Mouse (Mus musculus) spleen, adult 2 months (tissue): Measurements from ENCODE around the gene Lmx1a. TPM values are rescaled to one million over a fixed set of nuclear protein-coding genes. Genes with fewer than 3 reads are reported as not detected.

Source experiments
- DNase-seq, 2 experiments: peaks; one replicate each; pipeline versions ENCODE4 v3.0.0 to v3.0.0-alpha.2; 2012 to 2021; ENCODE audit warnings: low spot score in 2 of 2, low read depth in 1 of 2
- H3K27ac ChIP-seq: fragments of 200-500 bp; 2 replicates; pipeline ENCODE4 v1.5.1; 2012; ENCODE audit warnings: low read length, inconsistent platforms; ENCODE audit not compliant: insufficient read depth
- H3K27me3 ChIP-seq: fragments of 200-500 bp; 2 replicates; pipeline ENCODE4 v1.6.1; 2012; ENCODE audit warnings: mild to moderate bottlenecking, moderate library complexity, low read length, inconsistent platforms; ENCODE audit not compliant: control insufficient read depth, insufficient read depth
- H3K36me3 ChIP-seq: fragments of 200-500 bp; 2 replicates; pipeline ENCODE4 v1.6.1; 2012; ENCODE audit warnings: mild to moderate bottlenecking, low read length, inconsistent platforms; ENCODE audit not compliant: control insufficient read depth, insufficient read depth
- H3K4me1 ChIP-seq: fragments of 200-500 bp; 2 replicates; pipeline ENCODE4 v1.6.1; 2011; ENCODE audit warnings: inconsistent platforms; ENCODE audit not compliant: control insufficient read depth, insufficient read depth, insufficient read length
- H3K4me3 ChIP-seq: fragments of 200-500 bp; 2 replicates; pipeline ENCODE4 v1.5.1; 2011; ENCODE audit warnings: mild to moderate bottlenecking, inconsistent platforms; ENCODE audit not compliant: insufficient read depth, insufficient read length; ENCODE audit errors: extremely low read depth
- CTCF ChIP-seq: fragments of 200-500 bp; IDR thresholded peaks from 2 replicates; pipeline ENCODE4 v1.5.1; 2011; ENCODE audit warnings: mild to moderate bottlenecking, inconsistent platforms; ENCODE audit not compliant: insufficient read depth, insufficient read length, insufficient replicate concordance; ENCODE audit errors: extremely low read depth
- POLR2A ChIP-seq: fragments of 200-500 bp; IDR thresholded peaks from 2 replicates; pipeline ENCODE4 v1.6.1; 2011; ENCODE audit warnings: low read depth, low read length, inconsistent platforms
- WGBS: fragments of 180-500 bp; shearing (Covaris S2); methylation state at CpG from one replicate; pipeline ENCODE4 v1.1.7; 2018; 5-methylcytosine and 5-hydroxymethylcytosine counted together
- polyA plus RNA-seq: library from polyadenylated mRNA; depleted of rRNA; stranded (reverse); fragments of >200 nt; gene quantifications from 2 replicates; pipeline ENCODE4 v1.2.3, GENCODE M21; 2012

The Lmx1a gene
- polyA plus RNA-seq, 1 experiment, result not detected

- no peak overlapping the region for H3K4me3 ChIP-seq
- H3K27ac ChIP-seq, result no peak overlapping the region
- no peak for DNase-seq
- TF ChIP-seq POLR2A, result no peak
- no peak for TF ChIP-seq CTCF
- H3K27me3 ChIP-seq, result no peaks in the 10 kb centered on the region
- no peaks in the 10 kb centered on the region for H3K36me3 ChIP-seq
- H3K4me1 ChIP-seq, result no peaks in the 10 kb centered on the region
- 82% methylated on average over 3 of the region's 3 CpGs for WGBS
Observed at GRCm38 (mm10) chr1:167736793-167737192, 47.8 kb downstream of the Lmx1a start.

GRCm38 (mm10) chr1:167739286-167739685, 50.2 kb downstream of the Lmx1a start:
- 76% methylated on average over 7 of the region's 7 CpGs for WGBS
- H3K4me3 ChIP-seq, result no peak overlapping the region
- H3K27me3 ChIP-seq, result no peaks in the 10 kb centered on the region
- no peaks in the 10 kb centered on the region for H3K4me1 ChIP-seq
- no peak for DNase-seq
- TF ChIP-seq CTCF, result no peak
- no peak for TF ChIP-seq POLR2A
- H3K27ac ChIP-seq, result no peak overlapping the region
- no peaks in the 10 kb centered on the region for H3K36me3 ChIP-seq

GRCm38 (mm10) chr1:167746676-167747075, 57.6 kb downstream of the Lmx1a start:
- H3K4me1 ChIP-seq, result no peaks in the 10 kb centered on the region
- TF ChIP-seq POLR2A (no peak), CTCF (no peak)
- no peaks in the 10 kb centered on the region for H3K36me3 ChIP-seq
- 44% methylated on average over 6 of the region's 6 CpGs for WGBS
- no peak overlapping the region for H3K27ac ChIP-seq
- no peaks in the 10 kb centered on the region for H3K27me3 ChIP-seq
- H3K4me3 ChIP-seq, result no peak overlapping the region
- no peak for DNase-seq

DNA sequence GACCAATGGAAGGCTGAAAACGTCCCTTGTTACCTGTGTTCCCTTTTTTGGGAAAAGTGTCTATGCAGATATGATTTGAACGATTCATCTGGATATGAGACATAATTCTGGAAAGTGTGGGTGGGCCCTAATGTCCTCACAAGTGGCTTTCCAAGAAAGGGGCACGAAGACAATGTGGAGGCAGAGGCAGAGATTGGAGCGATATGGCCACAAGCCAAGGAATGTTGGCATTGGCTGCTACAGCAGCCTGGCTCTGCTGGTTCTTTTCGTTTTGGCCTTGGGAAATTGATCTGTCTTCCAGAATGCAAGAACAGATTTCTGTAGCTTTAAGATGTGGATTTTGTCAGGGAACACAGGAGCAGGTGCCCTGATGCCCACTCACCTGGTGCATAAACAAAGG, 63.6 kb downstream of the Lmx1a start:
- DNase-seq, result no peak
- WGBS, result 75% methylated on average over 5 of the region's 5 CpGs

DNA sequence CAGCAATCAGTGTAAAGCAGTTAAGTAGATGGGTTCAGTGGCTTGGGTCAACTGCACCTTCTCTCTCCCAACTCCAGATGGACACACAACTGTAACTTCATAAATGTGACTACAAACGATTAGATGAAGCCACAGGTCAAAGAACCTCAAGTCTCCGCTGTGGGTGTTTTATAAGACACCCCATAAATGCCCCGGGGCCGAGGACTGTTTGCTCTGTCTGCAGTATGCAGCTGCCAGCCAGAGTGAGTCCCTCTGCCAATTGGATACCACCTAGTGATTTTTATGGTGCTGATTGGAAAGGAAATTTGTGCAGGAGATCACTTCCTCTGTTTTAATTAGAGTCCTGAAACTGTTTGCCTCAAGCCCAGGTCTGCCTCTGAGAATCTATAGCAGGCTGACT, 65.0 kb downstream of the Lmx1a start:
- no peak for DNase-seq
- 74% methylated on average over 4 of the region's 4 CpGs for WGBS
- TF ChIP-seq POLR2A (no peak), CTCF (no peak)
- H3K4me3 ChIP-seq, result no peak overlapping the region
- H3K36me3 ChIP-seq, result no peaks in the 10 kb centered on the region
- no peaks in the 10 kb centered on the region for H3K4me1 ChIP-seq
- H3K27me3 ChIP-seq, result no peaks in the 10 kb centered on the region
- H3K27ac ChIP-seq, result no peak overlapping the region

More for the DNA sequence above, 63.6 kb downstream of the Lmx1a start:
- Histone ChIP-seq H3K4me3 (no peak overlapping the region), H3K27me3 (no peaks in the 10 kb centered on the region), H3K4me1 (no peaks in the 10 kb centered on the region), H3K27ac (no peak overlapping the region), H3K36me3 (no peaks in the 10 kb centered on the region)
- TF ChIP-seq CTCF, result no peak
- TF ChIP-seq POLR2A, result no peak

GRCm38 (mm10) chr1:167754636-167755522, 65.8 kb downstream of the Lmx1a start:
- Histone ChIP-seq H3K4me3 (no peak overlapping the region), H3K27ac (no peak overlapping the region), H3K27me3 (no peaks in the 10 kb centered on the region), H3K4me1 (no peaks in the 10 kb centered on the region), H3K36me3 (no peaks in the 10 kb centered on the region)
- no peak for TF ChIP-seq CTCF
- TF ChIP-seq POLR2A, result no peak
- WGBS, result 41% methylated on average over 14 of the region's 14 CpGs
- DNase-seq, result no peak

GRCm38 (mm10) chr1:167758208-167758607, 69.2 kb downstream of the Lmx1a start:
- H3K27ac ChIP-seq, result no peak overlapping the region
- no peaks in the 10 kb centered on the region for H3K27me3 ChIP-seq
- no peaks in the 10 kb centered on the region for H3K36me3 ChIP-seq
- H3K4me3 ChIP-seq, result no peak overlapping the region
- 84% methylated on average over 8 of the region's 8 CpGs for WGBS
- TF ChIP-seq CTCF (no peak), POLR2A (no peak)
- DNase-seq, result no peak
- H3K4me1 ChIP-seq, result no peaks in the 10 kb centered on the region

DNA sequence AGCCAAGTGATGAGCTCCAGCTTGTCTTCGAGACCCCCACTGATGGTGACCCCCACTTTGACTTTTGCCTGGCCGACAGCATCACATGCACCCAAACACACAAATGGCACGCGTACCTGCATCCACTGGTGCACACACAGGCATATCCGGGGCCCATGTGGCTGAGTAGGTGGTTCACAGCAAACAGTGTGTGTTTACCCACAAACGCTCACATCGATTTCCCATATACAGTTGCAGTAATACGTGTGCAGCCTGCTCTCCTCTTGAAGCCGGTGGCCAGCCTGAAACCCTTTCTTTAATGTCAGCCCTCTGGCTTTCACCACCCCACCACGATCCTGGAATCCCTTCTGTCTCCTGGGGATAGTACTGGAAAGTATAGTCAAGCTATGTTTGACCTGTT, 71.3 kb downstream of the Lmx1a start:
- 91% methylated on average over 10 of the region's 10 CpGs for WGBS
- no peaks in the 10 kb centered on the region for H3K4me1 ChIP-seq
- TF ChIP-seq POLR2A, result no peak
- TF ChIP-seq CTCF, result no peak
- DNase-seq, result no peak
- H3K27me3 ChIP-seq, result no peaks in the 10 kb centered on the region
- no peak overlapping the region for H3K4me3 ChIP-seq
- H3K36me3 ChIP-seq, result no peaks in the 10 kb centered on the region
- no peak overlapping the region for H3K27ac ChIP-seq
